Mouse (Mus musculus) CH12.LX (cell line): Measurements from ENCODE around the gene Zfp3. TPM values are rescaled to one million over a fixed set of nuclear protein-coding genes. Genes with fewer than 3 reads are reported as not detected.

Source experiments
- DNase-seq: peaks from one replicate; pipeline ENCODE4 v3.0.0-alpha.2; 2013; ENCODE audit errors: extremely low read depth
- H3K27ac ChIP-seq: 2 replicates; pipeline ENCODE4 v1.5.1; 2012; ENCODE audit warnings: low read depth, mild to moderate bottlenecking, control low read depth, moderate library complexity; ENCODE audit not compliant: insufficient read depth
- H3K27me3 ChIP-seq: replicated peaks from 2 replicates; pipeline ENCODE3; 2012; ENCODE audit warnings: inconsistent platforms
- H3K36me3 ChIP-seq, 2 experiments: replicated peaks in 1 of 2; 2 replicates each; pipeline versions ENCODE3 to v1.6.1; 2012; ENCODE audit warnings: inconsistent platforms in 1 of 2, low read length in 1 of 2, mild to moderate bottlenecking in 1 of 2, mixed read lengths in 1 of 2, moderate library complexity in 1 of 2; ENCODE audit not compliant: control insufficient read depth in 1 of 2, insufficient read depth in 1 of 2
- H3K4me1 ChIP-seq, 2 experiments: 2 replicates each; pipeline ENCODE4 v1.6.1; 2012; ENCODE audit warnings: inconsistent platforms in 1 of 2, moderate library complexity in 1 of 2; ENCODE audit not compliant: insufficient read depth in 2 of 2, control insufficient read depth in 1 of 2
- H3K4me2 ChIP-seq: 2 replicates; pipeline ENCODE4 v1.6.1; 2012; ENCODE audit warnings: low read depth, mild to moderate bottlenecking, control low read depth; ENCODE audit not compliant: poor library complexity, insufficient read depth, severe bottlenecking
- H3K4me3 ChIP-seq, 3 experiments: fragments of 150-350 bp in 1 of 3; sonication (generic) in 1 of 3; replicated peaks in 1 of 3; 2 replicates each; pipeline versions ENCODE3 to v1.5.1; 2011 to 2012; ENCODE audit warnings: low read depth in 2 of 3, low read length in 2 of 3, mild to moderate bottlenecking in 2 of 3, moderate library complexity in 2 of 3, control low read depth in 1 of 3, improper control_type of control experiment in 1 of 3, inconsistent platforms in 1 of 3, mixed read lengths in 1 of 3; ENCODE audit not compliant: poor library complexity in 1 of 3
- H3K79me2 ChIP-seq: replicated peaks from 2 replicates; pipeline ENCODE4 v1.6.1; 2012; ENCODE audit warnings: mild to moderate bottlenecking, moderate library complexity; ENCODE audit not compliant: control insufficient read depth, poor library complexity, insufficient read depth, severe bottlenecking; ENCODE audit errors: extremely low read depth
- H3K9ac ChIP-seq: 2 replicates; pipeline ENCODE4 v1.6.1; 2012; ENCODE audit warnings: low read depth, mild to moderate bottlenecking, control low read depth, moderate library complexity; ENCODE audit not compliant: insufficient read depth
- H3K9me3 ChIP-seq: replicated peaks from 2 replicates; pipeline ENCODE3; 2012; ENCODE audit warnings: low read length, inconsistent platforms, mixed read lengths
- CHD1 ChIP-seq: IDR thresholded peaks from 2 replicates; pipeline ENCODE4 v1.6.1; 2012; ENCODE audit warnings: low read depth, low read length, improper control_type of control experiment, inconsistent platforms
- ELF1 ChIP-seq: IDR thresholded peaks from 2 replicates; pipeline ENCODE4 v1.6.1; 2014; ENCODE audit warnings: low read depth, mild to moderate bottlenecking, inconsistent platforms, low read length, improper control_type of control experiment
- EP300 ChIP-seq: IDR thresholded peaks from 2 replicates; pipeline ENCODE4 v1.6.1; 2011; ENCODE audit warnings: low read length, improper control_type of control experiment
- ETS1 ChIP-seq: conservative IDR thresholded peaks from 2 replicates; pipeline ENCODE4 v1.6.1; 2012; ENCODE audit warnings: low read depth, mild to moderate bottlenecking, inconsistent platforms, low read length, improper control_type of control experiment, moderate library complexity
- HCFC1 ChIP-seq: IDR thresholded peaks from 2 replicates; pipeline ENCODE4 v1.6.1; 2012; ENCODE audit warnings: low read depth, mild to moderate bottlenecking, inconsistent platforms, low read length, improper control_type of control experiment
- JUN ChIP-seq: IDR thresholded peaks from 2 replicates; pipeline ENCODE4 v1.6.1; 2011; ENCODE audit warnings: low read depth, mild to moderate bottlenecking, low read length, improper control_type of control experiment, moderate library complexity; ENCODE audit not compliant: insufficient read depth
- JUND ChIP-seq: conservative IDR thresholded peaks from 2 replicates; pipeline ENCODE4 v1.6.1; 2011; ENCODE audit warnings: low read depth, low read length, improper control_type of control experiment
- KAT2A ChIP-seq: IDR thresholded peaks from 2 replicates; pipeline ENCODE4 v1.6.1; 2012; ENCODE audit warnings: low read length, improper control_type of control experiment, inconsistent platforms; ENCODE audit not compliant: insufficient replicate concordance
- MAX ChIP-seq: IDR thresholded peaks from 2 replicates; pipeline ENCODE4 v1.6.1; 2011; ENCODE audit warnings: low read length, improper control_type of control experiment
- MEF2A ChIP-seq: IDR thresholded peaks from 2 replicates; pipeline ENCODE4 v1.6.1; 2014; ENCODE audit warnings: low read depth, mild to moderate bottlenecking, inconsistent platforms, low read length, improper control_type of control experiment, borderline replicate concordance
- MXI1 ChIP-seq: IDR thresholded peaks from 2 replicates; pipeline ENCODE4 v1.6.1; 2011; ENCODE audit warnings: mild to moderate bottlenecking, low read depth, low read length, improper control_type of control experiment
- MYC ChIP-seq: IDR thresholded peaks from 2 replicates; pipeline ENCODE4 v1.6.1; 2011; ENCODE audit warnings: low read depth, mild to moderate bottlenecking, improper control_type of control experiment, low read length
- NELFE ChIP-seq: IDR thresholded peaks from 2 replicates; pipeline ENCODE4 v1.6.1; 2011; ENCODE audit warnings: low read depth, low read length, improper control_type of control experiment
- NRF1 ChIP-seq: IDR thresholded peaks from 2 replicates; pipeline ENCODE4 v1.6.1; 2014; ENCODE audit warnings: low read depth, mild to moderate bottlenecking, inconsistent platforms, low read length, improper control_type of control experiment, moderate library complexity
- POLR2A ChIP-seq: IDR thresholded peaks from 2 replicates; pipeline ENCODE4 v1.6.1; 2011; ENCODE audit warnings: low read depth, mild to moderate bottlenecking, improper control_type of control experiment, low read length
- POLR2AphosphoS2 ChIP-seq: IDR thresholded peaks from 2 replicates; pipeline ENCODE4 v1.6.1; 2011; ENCODE audit warnings: low read depth, low read length, improper control_type of control experiment
- RAD21 ChIP-seq: IDR thresholded peaks from 2 replicates; pipeline ENCODE4 v1.6.1; 2011; ENCODE audit warnings: low read depth, mild to moderate bottlenecking, low read length, improper control_type of control experiment, moderate library complexity
- RCOR1 ChIP-seq: conservative IDR thresholded peaks from 2 replicates; pipeline ENCODE4 v1.6.1; 2012; ENCODE audit warnings: low read depth, mild to moderate bottlenecking, inconsistent platforms, low read length, improper control_type of control experiment
- SIN3A ChIP-seq: IDR thresholded peaks from 2 replicates; pipeline ENCODE4 v1.6.1; 2012; ENCODE audit warnings: low read length, improper control_type of control experiment, inconsistent platforms
- SMC3 ChIP-seq: IDR thresholded peaks from 2 replicates; pipeline ENCODE4 v1.6.1; 2011; ENCODE audit warnings: low read depth, low read length, improper control_type of control experiment
- TBP ChIP-seq: conservative IDR thresholded peaks from 2 replicates; pipeline ENCODE4 v1.6.1; 2011; ENCODE audit warnings: low read depth, low read length, improper control_type of control experiment
- TCF12 ChIP-seq: IDR thresholded peaks from 2 replicates; pipeline ENCODE4 v1.6.1; 2014; ENCODE audit warnings: low read depth, mild to moderate bottlenecking, inconsistent platforms, low read length, improper control_type of control experiment
- UBTF ChIP-seq: IDR thresholded peaks from 2 replicates; pipeline ENCODE4 v1.6.1; 2012; ENCODE audit warnings: low read depth, mild to moderate bottlenecking, inconsistent platforms, low read length, improper control_type of control experiment, moderate library complexity
- USF2 ChIP-seq: conservative IDR thresholded peaks from 2 replicates; pipeline ENCODE4 v1.6.1; 2011; ENCODE audit warnings: low read depth, low read length, improper control_type of control experiment
- ZMIZ1 ChIP-seq: IDR thresholded peaks from 2 replicates; pipeline ENCODE4 v1.6.1; 2012; ENCODE audit warnings: low read depth, mild to moderate bottlenecking, inconsistent platforms, low read length, improper control_type of control experiment
- ZNF384 ChIP-seq: IDR thresholded peaks from 2 replicates; pipeline ENCODE4 v1.6.1; 2012; ENCODE audit warnings: low read depth, low read length, improper control_type of control experiment, inconsistent platforms
- dilution Hi-C: fragments of 300-500 bp; cut with MboI; formaldehyde crosslinking; loops from 2 replicates; pipeline ENCODE4 v1.14.3; 2020; ENCODE audit warnings: low sequenced_read_pairs; ENCODE audit not compliant: extremely low pct_unique_long_range_greater_than_20kb, extremely low pct_ligation_motif_present
- in situ Hi-C: fragments of 300-500 bp; cut with MboI; formaldehyde crosslinking; loops from 3 replicates; pipeline ENCODE4 v1.14.3; 2019; ENCODE audit warnings: low sequenced_read_pairs, low pct_ligation_motif_present, low pct_unique_long_range_greater_than_20kb, mixed read lengths
- polyA plus RNA-seq: library from polyadenylated mRNA; unstranded; fragments of >175 nt; gene quantifications from 2 replicates; pipeline ENCODE4 v1.2.1, GENCODE M21; 2012; ENCODE audit warnings: low read depth; ENCODE audit not compliant: insufficient read length
- total RNA-seq, 2 experiments: library from RNA; depleted of rRNA; stranded (reverse); fragments of 300-350 nt in 1 of 2; fragments of >200 nt in 1 of 2; gene quantifications; 2 replicates each; pipeline ENCODE4 v1.2.3; 2012 to 2014

The Zfp3 gene
- total and polyA plus RNA-seq, 3 experiments, result 1.7 to 3.5 (median 2.0) TPM

DNA sequence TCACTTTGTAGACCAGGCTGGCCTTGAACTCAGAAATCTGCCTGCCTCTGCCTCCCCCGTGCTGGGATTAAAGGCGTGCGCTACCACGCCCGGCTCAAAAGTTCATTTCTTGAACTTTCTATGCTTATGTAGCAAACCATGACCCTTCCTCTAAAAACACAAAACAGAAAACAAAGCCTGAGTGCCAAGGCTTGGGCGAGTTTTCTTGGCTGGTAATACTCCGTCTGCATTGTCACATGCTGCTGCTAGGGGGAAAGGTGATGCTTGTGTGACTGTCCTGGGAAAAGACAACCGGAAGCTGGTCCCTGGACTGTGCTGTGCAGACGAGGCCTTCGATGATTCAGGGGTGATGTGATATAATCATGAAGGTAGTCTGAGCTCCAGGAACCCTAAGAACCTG, 10.9 kb upstream of the Zfp3 start:
- no peaks in the 10 kb centered on the region for H3K27me3 ChIP-seq
- H3K36me3 ChIP-seq, result no peaks in the 10 kb centered on the region
- H3K79me2 ChIP-seq, result no peaks in the 10 kb centered on the region
- no peak overlapping the region for H3K4me2 ChIP-seq
- DNase-seq, result no peak
- H3K9me3 ChIP-seq, result peaks cover 8% of the 10 kb centered on the region
- H3K9ac ChIP-seq, result no peak overlapping the region
- dilution Hi-C loops, result no loop called here
- no peak overlapping the region for H3K27ac ChIP-seq
- H3K4me1 ChIP-seq, result peaks cover under 1 to 21% of the 10 kb centered on the region in 2 experiments; a peak in 3 of 4 replicates
- in situ Hi-C loops, result loop anchor here (5.0 to 25.0 kb wide), 3 partner anchors 121 to 516 kb away; partner anchors contain the start of genes 0610010K14Rik, Bcl6b, Gm21988 and Pelp1
- no peak overlapping the region for H3K4me3 ChIP-seq
- TF ChIP-seq NELFE (no peak), CHD1 (no peak), UBTF (no peak), MXI1 (no peak), SMC3 (no peak), MAX (no peak), KAT2A (no peak), TBP (no peak), JUND (no peak), MEF2A (no peak), MYC (no peak), TCF12 (no peak), POLR2AphosphoS2 (no peak), ZNF384 (no peak; the same call in 1 of the 2 replicates), HCFC1 (no peak), NRF1 (no peak), POLR2A (no peak), SIN3A (no peak), RCOR1 (no peak), ETS1 (no peak)

DNA sequence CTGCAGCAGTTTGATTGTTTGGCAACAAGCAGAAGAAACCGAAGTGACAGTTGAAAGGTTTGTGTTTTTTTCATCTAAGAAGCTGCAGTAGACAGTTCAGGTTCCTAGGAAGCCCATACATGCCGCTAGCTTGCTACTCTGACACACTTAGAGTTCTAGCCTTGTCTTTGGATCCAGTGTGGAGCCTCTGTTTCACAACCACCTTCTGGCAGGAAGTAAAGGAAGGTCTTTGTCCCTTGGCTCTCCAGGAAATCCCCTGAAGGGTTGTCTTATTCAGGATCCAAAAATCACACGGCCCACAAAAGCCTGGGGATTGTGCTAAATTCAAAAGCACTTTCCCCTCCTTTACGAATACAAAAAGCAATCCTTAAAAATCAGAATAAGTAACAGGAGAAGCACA, 9.5 kb upstream of the Zfp3 start:
- Histone ChIP-seq H3K9ac (no peak overlapping the region), H3K9me3 (no peaks in the 10 kb centered on the region), H3K36me3 (no peaks in the 10 kb centered on the region)
- TF ChIP-seq SMC3, result no peak
- no peak for TF ChIP-seq MEF2A
- TF ChIP-seq KAT2A, result no peak
- TF ChIP-seq ZNF384, result no peak
- TF ChIP-seq JUN, result no peak
- TF ChIP-seq USF2, result no peak
- no peak for TF ChIP-seq ELF1
- no peak for TF ChIP-seq NELFE
- no peak for TF ChIP-seq CHD1
- TF ChIP-seq NRF1, result no peak
- no peak for TF ChIP-seq RAD21
- TF ChIP-seq EP300, result no peak
- TF ChIP-seq ZMIZ1, result no peak
- no peak for TF ChIP-seq HCFC1
- no peak for TF ChIP-seq JUND
- TF ChIP-seq, all 38 proteins: peak for 0
- in situ Hi-C loops, result loop anchor here (5.0 to 25.0 kb wide), 3 partner anchors 122 to 517 kb away; partner anchors contain the start of genes 0610010K14Rik, Bcl6b, Gm21988 and Pelp1
- no peak for DNase-seq
- H3K79me2 ChIP-seq, result no peaks in the 10 kb centered on the region
- dilution Hi-C loops, result no loop called here
- peaks cover 0 to 21% of the 10 kb centered on the region in 2 experiments; a peak in 2 of 4 replicates for H3K4me1 ChIP-seq
- H3K4me3 ChIP-seq, result no peak overlapping the region
- H3K27me3 ChIP-seq, result no peaks in the 10 kb centered on the region
- no peak overlapping the region for H3K27ac ChIP-seq
- H3K4me2 ChIP-seq, result no peak overlapping the region
